Mouse (Mus musculus) kidney, postnatal 14 days (tissue): ENCODE data around the gene Phxr2.

Source experiments
- DNase-seq: peaks from one replicate; pipeline ENCODE4 v3.0.0; 2022; ENCODE audit warnings: mixed read lengths

Phxr2 gene

DNA sequence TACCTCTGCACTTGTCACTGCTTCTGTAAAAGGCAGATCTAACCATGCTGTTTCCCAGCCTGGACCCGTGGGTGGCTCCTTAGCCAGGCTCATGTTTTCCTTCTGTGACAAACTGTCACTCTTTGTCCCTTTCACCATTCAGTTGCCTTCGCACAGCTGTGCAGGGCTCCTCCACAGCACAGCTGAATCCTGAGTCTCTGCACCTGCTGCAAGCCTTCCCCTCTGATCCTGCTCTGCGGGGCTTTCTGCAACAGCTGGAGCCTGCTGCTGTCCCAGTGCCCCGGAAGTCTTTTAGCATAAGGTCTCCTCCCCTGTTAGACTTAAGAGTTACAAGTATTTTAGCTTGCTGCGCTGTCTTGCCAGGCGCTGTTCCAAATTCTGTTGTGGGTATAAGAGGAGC is 6.1 kb upstream of the Phxr2 start:
- DNase-seq, result no peak

GRCm38 (mm10) chr10:99131298-99131697 is 5.2 kb upstream of the Phxr2 start:
- no peak for DNase-seq

DNA sequence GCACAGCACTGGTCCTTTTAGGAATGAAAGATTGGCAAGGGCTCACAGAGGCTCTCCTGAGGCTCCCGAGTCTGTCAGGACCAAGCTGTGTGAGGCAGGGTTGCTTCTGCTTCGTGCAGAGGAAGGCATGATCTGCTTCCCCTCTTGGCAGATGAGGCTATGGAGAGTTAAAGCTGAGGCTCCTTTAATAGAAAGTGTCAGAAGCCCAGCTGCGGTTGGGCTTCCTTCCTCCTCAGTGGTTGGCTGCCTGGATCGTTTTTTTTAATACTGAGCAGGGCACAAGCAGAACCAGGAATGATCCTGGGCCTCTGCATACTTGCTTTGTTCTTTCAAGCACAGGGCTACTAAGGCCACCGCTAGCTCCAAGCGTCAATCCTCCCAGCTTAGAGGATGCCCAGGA is 4.5 kb upstream of the Phxr2 start:
- DNase-seq, result no peak

DNA sequence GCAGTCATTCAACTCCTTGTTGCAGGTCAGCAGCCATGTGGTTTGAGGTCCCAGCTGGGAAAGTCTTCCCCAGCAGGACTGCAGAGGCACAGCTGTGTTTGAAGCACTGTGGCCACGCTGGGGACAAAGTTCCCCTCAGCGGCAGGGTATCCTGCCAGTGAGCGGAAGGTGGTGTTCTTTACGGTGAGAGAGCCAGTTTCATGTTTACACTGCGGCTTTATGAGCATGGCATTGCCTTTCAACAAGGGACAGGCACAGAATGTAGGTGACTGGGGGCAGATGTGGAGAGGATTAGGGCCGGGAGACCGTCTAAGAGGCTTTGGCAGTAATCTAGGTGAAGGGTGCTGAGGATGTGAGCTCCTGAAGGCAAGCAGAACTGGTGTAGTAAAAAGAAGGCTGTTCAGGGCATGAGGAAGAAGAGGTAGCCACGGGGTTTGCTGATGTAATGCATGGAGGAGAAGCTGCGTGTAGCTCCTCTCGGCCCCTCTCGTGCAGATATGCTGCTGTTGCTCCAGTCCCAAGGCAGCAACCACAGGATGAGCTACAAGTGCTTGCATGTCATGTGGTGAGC is 1.7 kb upstream of the Phxr2 start:
- no peak for DNase-seq

DNA sequence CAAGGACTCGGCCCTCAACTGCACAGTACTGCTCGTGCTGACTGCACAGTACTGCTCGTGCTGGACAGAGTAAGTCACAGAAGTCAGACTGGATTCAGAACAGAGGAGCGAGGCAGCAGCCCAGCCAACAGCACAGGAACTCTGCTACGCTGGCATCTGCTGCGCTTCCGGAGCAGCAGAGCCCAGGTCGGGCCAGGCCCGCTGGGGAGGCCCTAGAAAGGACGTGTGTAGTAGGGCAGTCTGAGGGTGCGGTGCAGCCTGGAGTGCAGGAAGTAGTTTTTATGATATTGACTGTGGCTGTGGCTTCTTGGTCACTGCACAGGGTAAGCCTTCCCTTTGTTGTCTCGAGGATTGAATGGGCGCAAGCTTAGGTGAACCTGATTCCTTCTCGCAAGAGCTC is 829 bp upstream of the Phxr2 start:
- DNase-seq, result no peak

- DNase-seq, result no peak
Observed at GRCm38 (mm10) chr10:99119471-99119870, 6.7 kb downstream of the Phxr2 start.

DNA sequence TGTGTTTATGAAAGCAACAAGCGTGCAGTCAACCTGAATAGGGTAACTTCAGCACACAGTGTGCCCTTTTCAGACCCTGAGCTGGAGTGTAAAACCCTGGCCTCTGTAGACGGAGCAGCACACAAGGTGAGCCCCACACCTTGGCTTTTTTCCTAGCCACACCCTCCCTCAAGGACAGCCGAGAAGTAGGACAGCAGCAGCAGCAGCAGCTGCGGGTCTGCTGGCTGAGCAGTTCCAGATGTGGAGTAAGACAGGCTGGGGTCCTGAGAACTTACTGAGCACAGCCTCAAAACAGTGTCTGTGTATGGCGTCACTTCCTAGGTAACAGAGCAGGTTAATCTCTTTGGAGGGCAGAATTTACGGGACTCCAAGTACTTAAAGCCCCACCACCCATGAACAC is 7.4 kb downstream of the Phxr2 start:
- no peak for DNase-seq

GRCm38 (mm10) chr10:99117876-99118275 is 8.2 kb downstream of the Phxr2 start:
- DNase-seq, result no peak

GRCm38 (mm10) chr10:99116650-99117615 is 9.2 kb downstream of the Phxr2 start:
- no peak for DNase-seq

GRCm38 (mm10) chr10:99116237-99116632 is 9.9 kb downstream of the Phxr2 start:
- no peak for DNase-seq

- no peak for DNase-seq
Observed at GRCm38 (mm10) chr10:99115471-99116236, 10.5 kb downstream of the Phxr2 start.

GRCm38 (mm10) chr10:99114295-99114694 is 11.8 kb downstream of the Phxr2 start:
- DNase-seq, result no peak

GRCm38 (mm10) chr10:99113533-99113932 is 12.6 kb downstream of the Phxr2 start:
- DNase-seq, result no peak

GRCm38 (mm10) chr10:99108431-99108982 is 17.6 kb downstream of the Phxr2 start:
- no peak for DNase-seq

GRCm38 (mm10) chr10:99107964-99108363 is 18.2 kb downstream of the Phxr2 start, which contains the start of gene Galnt4:
Gene Galnt4 (plus strand): TSS chr10:99108159.
- DNase-seq, result peak; percentile 86

DNA sequence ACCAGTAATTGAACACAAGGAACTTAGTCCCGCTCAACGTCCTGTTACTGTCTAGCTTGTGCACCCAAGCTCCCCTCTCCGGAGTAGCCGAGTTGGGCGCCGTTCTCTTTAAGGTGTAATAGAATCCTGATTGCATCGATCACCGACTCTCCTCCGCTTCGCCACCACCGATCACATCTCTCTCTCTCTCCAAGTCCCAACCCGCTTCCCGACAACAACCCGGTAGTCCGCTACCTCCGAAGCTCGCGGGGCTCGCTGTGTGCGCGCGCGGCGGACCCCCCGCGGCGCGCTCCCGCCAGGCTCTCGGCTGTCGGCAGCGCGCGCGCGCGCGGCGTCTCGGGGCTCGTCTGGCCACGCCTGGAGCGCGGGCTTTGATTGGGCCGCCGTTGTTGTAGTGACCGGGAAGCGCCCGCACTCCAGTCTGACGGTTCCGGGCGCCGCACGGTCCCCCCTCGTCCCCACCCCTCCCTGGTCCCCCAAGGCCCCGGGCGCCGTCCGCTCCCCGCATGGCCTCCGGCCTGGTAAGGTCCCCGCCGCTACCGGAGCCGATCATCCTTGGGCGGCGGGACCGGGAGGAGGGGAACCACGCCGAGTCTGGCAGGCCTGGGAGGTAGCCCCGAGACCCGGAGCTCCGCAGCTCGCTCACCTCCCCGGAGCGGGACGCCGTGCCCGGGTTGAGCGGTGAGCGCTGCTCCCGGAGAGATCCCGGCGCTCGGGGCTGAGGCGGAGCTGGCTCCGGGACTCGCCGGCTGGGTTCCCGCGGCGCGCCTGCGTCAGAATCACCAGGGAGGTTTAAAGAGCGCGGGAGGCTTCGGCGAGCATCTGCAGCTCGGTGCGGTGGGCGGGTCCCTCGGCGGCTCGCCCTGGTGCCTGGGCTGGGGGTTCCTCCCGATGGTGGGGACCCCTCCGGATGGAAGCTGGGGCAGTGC is 19.2 kb downstream of the Phxr2 start, which contains the start of gene Poc1b:
Gene Poc1b, plus strand, starts transcription at position 334 of the 929 bp plus-strand sequence.
- DNase-seq, result peak; percentile 93

DNA sequence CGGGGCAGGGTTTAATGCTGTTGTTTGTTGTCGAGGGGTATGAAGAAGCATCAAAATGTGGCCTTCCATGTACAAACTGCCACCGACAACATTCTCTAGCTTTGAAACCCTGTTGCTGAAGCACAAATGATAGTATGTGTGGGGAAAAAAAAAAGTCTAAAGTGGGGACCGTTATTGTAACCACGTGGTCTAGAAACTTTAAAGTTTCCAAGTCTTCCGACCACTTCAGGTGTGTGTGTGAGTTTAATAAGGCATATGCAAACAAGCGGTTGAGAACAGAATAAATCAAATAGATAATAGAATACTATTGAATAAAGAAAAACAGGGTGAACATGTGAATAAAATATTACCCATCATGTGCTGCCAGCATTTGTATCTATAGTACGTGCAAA is 19.8 kb downstream of the Phxr2 start:
- DNase-seq, result no peak

GRCm38 (mm10) chr10:99105522-99105921 is 20.6 kb downstream of the Phxr2 start:
- no peak for DNase-seq

DNA sequence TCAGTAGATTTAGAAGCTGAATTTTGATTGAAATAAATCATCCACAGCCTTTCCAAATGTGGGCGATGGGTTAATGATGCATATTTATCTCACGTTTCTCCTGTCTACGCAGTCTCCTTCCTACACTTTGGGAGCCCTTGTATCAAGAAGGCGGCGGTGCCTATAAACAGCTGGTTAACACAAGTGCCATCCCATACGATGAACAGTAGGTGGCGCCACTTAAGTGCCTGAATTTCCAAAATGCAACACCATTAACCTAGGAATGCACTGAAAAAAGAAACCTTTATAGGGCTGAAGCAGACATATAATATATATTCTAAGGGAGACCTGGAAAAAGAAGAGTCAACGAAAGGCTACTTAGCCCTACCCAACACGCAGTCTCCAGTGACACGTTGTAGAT is 28.8 kb downstream of the Phxr2 start:
- peak; percentile 46 for DNase-seq

- no peak for DNase-seq
Observed at GRCm38 (mm10) chr10:99095114-99095513, 31.0 kb downstream of the Phxr2 start.

DNA sequence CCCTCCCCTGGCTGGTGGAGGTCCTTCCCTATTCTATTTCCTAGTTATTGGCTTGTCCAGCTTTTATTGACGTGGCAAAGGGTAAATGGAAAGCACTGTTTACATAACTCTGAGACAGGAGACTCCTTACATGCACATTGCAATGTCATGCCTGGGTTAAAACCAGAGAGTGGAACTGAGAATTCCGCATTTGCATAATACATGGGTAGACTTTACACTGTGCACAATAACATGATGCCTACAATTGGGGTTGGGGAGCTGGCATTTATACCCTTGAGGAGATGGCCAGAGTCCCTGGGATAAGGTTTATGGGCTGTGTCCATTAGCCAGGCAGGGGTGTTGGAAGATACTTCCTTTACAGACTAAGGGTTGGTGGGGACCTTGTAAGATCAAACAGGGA is 32.8 kb downstream of the Phxr2 start:
- no peak for DNase-seq

DNA sequence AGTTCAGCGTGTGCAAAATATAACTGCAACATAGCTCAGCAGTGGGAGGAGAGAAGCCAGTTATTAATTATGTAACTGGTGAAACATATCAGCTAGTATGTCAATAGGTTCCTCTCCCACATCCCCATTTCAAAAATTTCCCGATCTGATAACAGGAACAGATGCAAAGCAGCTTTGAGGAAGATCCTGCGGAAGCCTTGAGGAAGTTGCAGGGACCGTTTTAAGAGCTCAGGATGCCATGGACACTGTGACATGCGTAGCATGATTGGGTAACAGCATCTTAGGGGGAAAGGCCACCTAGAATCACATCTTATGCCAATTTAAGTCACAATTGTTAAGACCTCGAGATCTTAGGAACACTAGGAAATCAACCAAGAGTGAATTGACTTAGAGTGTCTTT is 36.2 kb downstream of the Phxr2 start:
- no peak for DNase-seq
